Mouse (Mus musculus): Measurements from ENCODE around the gene Cryga. TPM values are rescaled to one million over a fixed set of nuclear protein-coding genes. Genes with fewer than 3 reads are reported as not detected.

The Cryga gene
- polyA plus RNA-seq, 1 experiment from 2014 or later = not detected

GRCm38 (mm10) chr1:65113536-65114172 is 10.5 kb upstream of the Cryga start:
- no peaks in the 10 kb centered on the region for H3K36me3 ChIP-seq (ENCODE audit: insufficient read depth, low read length)
- TF ChIP-seq CTCF (IDR thresholded peaks at IDR 0.05) (no peak), EP300 (IDR thresholded peaks at IDR 0.05) (no peak)
- 77% methylated on average over 5 of the region's 5 CpGs for WGBS
- ATAC-seq (peak; percentile 89), DNase-seq (ENCODE audit: low spot score) (peak; percentile 92)
- 0 out of 2 replicates have a peak overlapping the region, but pooled peaks have one; percentile 6 for H3K27ac ChIP-seq (ENCODE audit: low read length)
- H3K4me2 ChIP-seq (replicated peaks; ENCODE audit: low read depth, low read length) = no peak overlapping the region
- peaks cover 3% of the 10 kb centered on the region; the same call in 1 of the 2 replicates for H3K4me1 ChIP-seq (ENCODE audit: insufficient read depth, low read depth, low read length)
- no peaks in the 10 kb centered on the region for H3K9me3 ChIP-seq (ENCODE audit: low read length)
- no peak overlapping the region for H3K4me3 ChIP-seq (ENCODE audit: low read depth, low read length)
- H3K9ac ChIP-seq (replicated peaks; ENCODE audit: low read depth) = no peak overlapping the region
- H3K27me3 ChIP-seq (replicated peaks; ENCODE audit: insufficient read depth, low read length) = no peaks in the 10 kb centered on the region

DNA sequence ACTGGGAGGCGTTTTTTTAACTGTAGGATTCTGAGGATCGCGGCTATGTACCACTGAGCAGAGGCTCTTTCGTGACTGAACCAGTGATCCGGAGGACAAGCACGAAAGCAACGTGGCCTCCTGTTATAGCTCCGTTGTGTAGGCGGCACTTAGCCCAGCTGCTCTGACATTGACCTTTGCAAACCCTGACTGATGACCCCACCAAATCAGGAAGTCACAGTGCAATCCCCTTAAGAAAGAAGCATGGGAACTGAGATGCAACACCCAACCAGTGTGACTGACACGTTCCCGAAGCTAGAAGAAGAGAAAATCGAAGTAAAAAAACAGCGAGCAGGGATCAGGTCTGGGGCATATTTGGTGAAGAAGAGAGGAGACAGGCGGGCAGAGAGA is 9.6 kb upstream of the Cryga start:
- Histone ChIP-seq H3K27ac (ENCODE audit: low read length) (peak overlapping the region; percentile 20), H3K36me3 (ENCODE audit: insufficient read depth, low read length) (no peaks in the 10 kb centered on the region), H3K4me2 (replicated peaks; ENCODE audit: low read depth, low read length) (peak overlapping the region; percentile 31), H3K4me1 (ENCODE audit: insufficient read depth, low read depth, low read length) (peaks cover 3% of the 10 kb centered on the region; the same call in 1 of the 2 replicates), H3K9me3 (ENCODE audit: low read length) (no peaks in the 10 kb centered on the region), H3K9ac (replicated peaks; ENCODE audit: low read depth) (no peak overlapping the region), H3K27me3 (replicated peaks; ENCODE audit: insufficient read depth, low read length) (no peaks in the 10 kb centered on the region), H3K4me3 (ENCODE audit: low read depth, low read length) (peak overlapping the region; percentile 8; the same call in 1 of the 2 replicates)
- TF ChIP-seq CTCF (IDR thresholded peaks at IDR 0.05) (no peak), EP300 (IDR thresholded peaks at IDR 0.05) (no peak)
- WGBS = 49% methylated on average over 14 of the region's 14 CpGs
- peak; percentile 52 for DNase-seq (ENCODE audit: low spot score)
- ATAC-seq = peak; percentile 47

DNA sequence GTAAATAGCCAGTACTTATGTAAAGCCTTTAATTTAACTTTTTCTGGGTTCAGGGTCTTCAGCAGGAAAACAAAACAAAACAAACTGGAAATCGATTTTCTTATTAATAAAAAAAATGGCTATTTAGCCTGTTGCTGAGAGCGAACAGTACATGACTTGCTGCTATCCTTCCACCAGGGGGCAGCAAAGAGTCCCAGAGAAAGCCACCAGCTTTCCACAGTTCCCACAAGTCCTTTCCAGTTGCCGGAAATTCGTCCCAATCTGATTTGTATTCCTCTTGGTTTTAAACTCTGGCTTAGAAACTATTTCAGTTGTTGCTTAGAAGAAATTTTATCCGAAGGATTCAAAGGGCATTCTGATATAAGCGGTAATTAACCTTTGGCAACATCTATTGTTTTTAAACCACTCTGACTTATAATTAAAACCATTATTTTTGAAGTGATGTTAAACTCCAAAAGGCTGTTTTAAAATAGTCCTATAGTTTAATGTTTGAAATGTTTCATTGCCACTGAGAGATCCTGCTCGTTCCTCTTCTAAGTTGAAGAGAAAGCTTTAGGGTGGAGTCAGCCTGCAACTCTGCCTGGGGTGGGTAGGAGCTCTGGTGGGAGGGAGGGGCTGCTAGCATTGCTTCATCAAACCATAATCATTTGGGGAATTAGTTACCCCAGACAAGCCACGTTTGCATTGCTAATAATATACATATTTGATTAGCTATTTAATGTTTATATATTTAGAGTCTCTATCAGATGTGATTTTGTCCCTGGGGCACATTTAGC is 9.0 kb upstream of the Cryga start:
- Histone ChIP-seq H3K4me3 (ENCODE audit: low read depth, low read length) (peak overlapping the region; percentile 8; the same call in 1 of the 2 replicates), H3K27ac (ENCODE audit: low read length) (peak overlapping the region; percentile 20; the same call in 1 of the 2 replicates), H3K36me3 (ENCODE audit: insufficient read depth, low read length) (no peaks in the 10 kb centered on the region), H3K9me3 (ENCODE audit: low read length) (no peaks in the 10 kb centered on the region), H3K9ac (replicated peaks; ENCODE audit: low read depth) (no peak overlapping the region), H3K4me2 (replicated peaks; ENCODE audit: low read depth, low read length) (peak overlapping the region; percentile 31), H3K4me1 (ENCODE audit: insufficient read depth, low read depth, low read length) (peaks cover 3% of the 10 kb centered on the region; the same call in 1 of the 2 replicates), H3K27me3 (replicated peaks; ENCODE audit: insufficient read depth, low read length) (no peaks in the 10 kb centered on the region)
- TF ChIP-seq EP300 (IDR thresholded peaks at IDR 0.05) (peak; percentile 37; the same call in 1 of the 2 replicates), CTCF (IDR thresholded peaks at IDR 0.05) (peak; percentile 90)
- WGBS = 8% methylated on average over 8 of the region's 8 CpGs
- DNase-seq (ENCODE audit: low spot score) (peak; percentile 88), ATAC-seq (peak; percentile 72)

GRCm38 (mm10) chr1:65109756-65110435 is 6.7 kb upstream of the Cryga start:
- TF ChIP-seq EP300 (IDR thresholded peaks at IDR 0.05) (no peak), CTCF (IDR thresholded peaks at IDR 0.05) (no peak)
- Histone ChIP-seq H3K4me2 (replicated peaks; ENCODE audit: low read depth, low read length) (no peak overlapping the region), H3K9me3 (ENCODE audit: low read length) (no peaks in the 10 kb centered on the region), H3K36me3 (ENCODE audit: insufficient read depth, low read length) (no peaks in the 10 kb centered on the region), H3K4me3 (ENCODE audit: low read depth, low read length) (no peak overlapping the region), H3K27me3 (replicated peaks; ENCODE audit: insufficient read depth, low read length) (no peaks in the 10 kb centered on the region), H3K4me1 (ENCODE audit: insufficient read depth, low read depth, low read length) (peaks cover 3% of the 10 kb centered on the region; the same call in 1 of the 2 replicates), H3K9ac (replicated peaks; ENCODE audit: low read depth) (no peak overlapping the region), H3K27ac (ENCODE audit: low read length) (no peak overlapping the region)
- ATAC-seq (no peak), DNase-seq (ENCODE audit: low spot score) (no peak)
- 67% methylated on average over 25 of the region's 25 CpGs for WGBS

- 86% methylated on average over 8 of the region's 8 CpGs for WGBS
- H3K4me3 ChIP-seq (ENCODE audit: low read depth, low read length) = no peak overlapping the region
- no peak overlapping the region for H3K27ac ChIP-seq (ENCODE audit: low read length)
- H3K9ac ChIP-seq (replicated peaks; ENCODE audit: low read depth) = no peak overlapping the region
- DNase-seq (ENCODE audit: low spot score) (no peak), ATAC-seq (no peak)
- H3K4me2 ChIP-seq (replicated peaks; ENCODE audit: low read depth, low read length) = no peak overlapping the region
- TF ChIP-seq CTCF (IDR thresholded peaks at IDR 0.05) (no peak), EP300 (IDR thresholded peaks at IDR 0.05) (no peak)
- no peaks in the 10 kb centered on the region for H3K9me3 ChIP-seq (ENCODE audit: low read length)
- no peaks in the 10 kb centered on the region for H3K27me3 ChIP-seq (replicated peaks; ENCODE audit: insufficient read depth, low read length)
- peaks cover 3% of the 10 kb centered on the region; the same call in 1 of the 2 replicates for H3K4me1 ChIP-seq (ENCODE audit: insufficient read depth, low read depth, low read length)
- H3K36me3 ChIP-seq (ENCODE audit: insufficient read depth, low read length) = no peaks in the 10 kb centered on the region
Observed at GRCm38 (mm10) chr1:65109196-65109595, 6.0 kb upstream of the Cryga start.

All from lung, postnatal 0 days (tissue).